Mouse (Mus musculus): ENCODE data around the gene Plxnb3. TPM values are rescaled to one million over a fixed set of nuclear protein-coding genes. Genes with fewer than 3 reads are reported as not detected.

Plxnb3 gene
- polyA plus RNA-seq, 1 experiment from 2014 or later, result 0.17 TPM

- H3K9ac ChIP-seq, result peak overlapping the region; percentile 82
- H3K4me2 ChIP-seq, result peak overlapping the region; percentile 75
- peak; percentile 46 for ATAC-seq
- H3K4me3 ChIP-seq, result peak overlapping the region; percentile 71
- peaks cover 37% of the 10 kb centered on the region for H3K36me3 ChIP-seq
- H3K27me3 ChIP-seq (replicated peaks), result peaks cover 7% of the 10 kb centered on the region
- 4% methylated on average over 22 of the region's 22 CpGs for WGBS (ENCODE audit: insufficient replicate concordance)
- H3K4me1 ChIP-seq, result peaks cover 31% of the 10 kb centered on the region
- H3K9me3 ChIP-seq (replicated peaks), result no peaks in the 10 kb centered on the region
- peak overlapping the region; percentile 93 for H3K27ac ChIP-seq
These were observed 30.3 kb downstream of the Plxnb3 start for GRCm38 (mm10) chrX:73787225-73787558.

GRCm38 (mm10) chrX:73788501-73788900 is 31.6 kb downstream of the Plxnb3 start:
- Histone ChIP-seq H3K4me1 (peaks cover 31% of the 10 kb centered on the region), H3K36me3 (peaks cover 34% of the 10 kb centered on the region), H3K4me2 (peak overlapping the region; percentile 75), H3K27ac (no peak overlapping the region), H3K9ac (peak overlapping the region; percentile 82), H3K9me3 (replicated peaks) (no peaks in the 10 kb centered on the region), H3K4me3 (peak overlapping the region; percentile 71), H3K27me3 (replicated peaks) (peaks cover 10% of the 10 kb centered on the region)
- ATAC-seq, result no peak
- 77% methylated on average over 1 of the region's 1 CpGs for WGBS (ENCODE audit: insufficient replicate concordance)

DNA sequence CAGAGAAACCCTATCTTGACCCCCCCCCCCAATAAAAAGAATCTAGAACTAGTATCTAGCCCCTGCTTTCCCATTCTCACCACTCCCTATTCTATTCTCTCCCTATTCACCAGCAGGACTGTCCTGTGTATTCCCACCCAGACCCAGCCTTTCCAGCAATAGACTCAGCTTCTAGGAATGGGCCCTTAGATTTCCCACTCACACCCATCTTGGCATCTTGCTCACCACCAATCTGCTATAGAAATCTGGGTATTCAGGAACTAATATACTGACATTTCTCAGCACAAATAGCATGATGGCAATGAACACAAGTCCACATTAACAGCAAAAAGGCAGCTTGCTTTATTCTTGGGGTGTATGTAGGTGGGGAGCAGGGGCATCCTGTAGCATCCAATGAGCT is 36.1 kb downstream of the Plxnb3 start:
- Histone ChIP-seq H3K9ac (no peak overlapping the region), H3K27ac (no peak overlapping the region), H3K4me3 (no peak overlapping the region), H3K4me2 (no peak overlapping the region), H3K4me1 (peaks cover 10% of the 10 kb centered on the region), H3K9me3 (replicated peaks) (no peaks in the 10 kb centered on the region), H3K27me3 (replicated peaks) (peaks cover 17% of the 10 kb centered on the region), H3K36me3 (peaks cover 34% of the 10 kb centered on the region)
- no peak for ATAC-seq

GRCm38 (mm10) chrX:73793505-73793904 is 36.6 kb downstream of the Plxnb3 start:
- peaks cover 17% of the 10 kb centered on the region for H3K27me3 ChIP-seq (replicated peaks)
- no peak overlapping the region for H3K9ac ChIP-seq
- H3K9me3 ChIP-seq (replicated peaks), result no peaks in the 10 kb centered on the region
- no peak overlapping the region for H3K4me3 ChIP-seq
- H3K36me3 ChIP-seq, result peaks cover 33% of the 10 kb centered on the region
- H3K4me1 ChIP-seq, result peaks cover 5% of the 10 kb centered on the region
- WGBS (ENCODE audit: insufficient replicate concordance), result no CpG with 5 or more reads among the region's 1 CpGs
- no peak overlapping the region for H3K27ac ChIP-seq
- no peak overlapping the region for H3K4me2 ChIP-seq
- ATAC-seq, result no peak

DNA sequence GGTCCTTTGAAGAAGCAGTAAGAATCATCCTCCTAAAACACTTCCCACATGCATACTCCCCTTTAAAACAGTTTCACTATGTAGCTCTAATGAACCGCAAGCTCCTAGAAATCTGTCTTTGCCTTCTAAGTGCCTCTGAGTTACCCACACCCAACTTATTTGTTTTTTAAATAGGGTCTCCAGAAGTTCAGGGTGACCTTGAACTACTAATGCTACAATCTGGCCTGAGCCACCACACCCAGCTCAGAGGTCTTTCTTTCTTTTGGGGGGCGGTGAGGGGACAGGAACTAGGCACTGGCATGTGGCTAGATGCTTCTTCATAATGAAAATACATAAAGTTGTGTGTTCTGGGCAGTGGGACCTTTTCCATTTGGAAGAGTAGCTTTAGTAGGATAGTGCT is 40.6 kb downstream of the Plxnb3 start:
- Histone ChIP-seq H3K27ac (no peak overlapping the region), H3K4me1 (no peaks in the 10 kb centered on the region), H3K4me2 (no peak overlapping the region), H3K9me3 (replicated peaks) (no peaks in the 10 kb centered on the region), H3K9ac (no peak overlapping the region), H3K27me3 (replicated peaks) (peaks cover 39% of the 10 kb centered on the region), H3K36me3 (no peaks in the 10 kb centered on the region), H3K4me3 (no peak overlapping the region)
- 78% methylated on average over 2 of the region's 2 CpGs for WGBS (ENCODE audit: insufficient replicate concordance)
- ATAC-seq, result no peak

DNA sequence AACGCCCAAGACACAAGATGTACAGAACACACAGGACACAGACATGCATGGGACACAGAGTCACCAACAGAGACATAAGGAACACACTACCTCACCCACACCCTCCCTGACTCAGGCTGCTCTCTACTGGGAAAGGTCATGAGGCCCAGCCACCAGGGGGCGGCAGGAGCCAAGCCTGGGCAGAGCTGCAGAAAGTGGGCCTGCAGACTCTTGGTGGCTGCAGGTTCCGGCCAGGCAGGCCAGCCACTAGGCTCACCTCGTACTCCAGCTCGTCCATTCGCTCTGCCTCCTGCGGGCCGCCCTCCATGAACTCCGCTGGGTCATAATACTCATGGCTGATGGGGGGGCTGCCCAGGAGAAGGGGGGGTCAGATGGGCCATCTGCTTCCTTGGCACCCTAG is 41.6 kb downstream of the Plxnb3 start:
- 22% methylated on average over 8 of the region's 9 CpGs for WGBS (ENCODE audit: insufficient replicate concordance)
- peaks cover 37% of the 10 kb centered on the region for H3K27me3 ChIP-seq (replicated peaks)
- H3K36me3 ChIP-seq, result no peaks in the 10 kb centered on the region
- H3K4me3 ChIP-seq, result no peak overlapping the region
- peak; percentile 78 for ATAC-seq
- no peak overlapping the region for H3K27ac ChIP-seq
- no peak overlapping the region for H3K9ac ChIP-seq
- H3K4me1 ChIP-seq, result no peaks in the 10 kb centered on the region
- no peak overlapping the region for H3K4me2 ChIP-seq
- H3K9me3 ChIP-seq (replicated peaks), result no peaks in the 10 kb centered on the region

DNA sequence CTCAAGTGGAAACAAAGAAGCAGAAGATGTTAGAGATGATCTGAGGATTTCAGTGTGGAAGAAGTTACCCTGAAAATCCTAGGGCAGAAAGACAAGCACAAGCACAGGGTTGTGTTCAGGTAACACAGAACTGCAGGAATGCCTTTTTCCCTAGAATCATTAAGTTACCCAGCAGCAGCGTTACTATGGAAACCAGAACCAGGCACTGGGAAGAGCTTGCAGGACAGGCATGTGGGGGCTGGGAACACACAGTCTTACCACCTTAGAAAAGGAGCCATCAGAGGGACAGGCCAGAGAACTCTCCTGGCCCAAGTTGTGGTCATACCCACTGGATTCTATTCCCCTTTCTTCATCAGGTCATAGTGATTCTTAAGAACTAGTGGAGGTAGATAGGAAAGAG is 48.9 kb downstream of the Plxnb3 start:
- H3K9ac ChIP-seq, result no peak overlapping the region
- no peak overlapping the region for H3K4me2 ChIP-seq
- H3K4me1 ChIP-seq, result no peaks in the 10 kb centered on the region
- H3K4me3 ChIP-seq, result no peak overlapping the region
- no peak overlapping the region for H3K27ac ChIP-seq
- no peak for ATAC-seq
- no peaks in the 10 kb centered on the region for H3K9me3 ChIP-seq (replicated peaks)
- H3K27me3 ChIP-seq (replicated peaks), result peaks cover 4% of the 10 kb centered on the region
- no peaks in the 10 kb centered on the region for H3K36me3 ChIP-seq
- WGBS (ENCODE audit: insufficient replicate concordance), result 42% methylated on average over 1 of the region's 1 CpGs

GRCm38 (mm10) chrX:73815072-73815471 is 58.2 kb downstream of the Plxnb3 start:
- ATAC-seq, result no peak
- H3K4me1 ChIP-seq, result 0 out of 2 replicates have a peak, but pooled peaks cover 6% of the 10 kb centered on the region

DNA sequence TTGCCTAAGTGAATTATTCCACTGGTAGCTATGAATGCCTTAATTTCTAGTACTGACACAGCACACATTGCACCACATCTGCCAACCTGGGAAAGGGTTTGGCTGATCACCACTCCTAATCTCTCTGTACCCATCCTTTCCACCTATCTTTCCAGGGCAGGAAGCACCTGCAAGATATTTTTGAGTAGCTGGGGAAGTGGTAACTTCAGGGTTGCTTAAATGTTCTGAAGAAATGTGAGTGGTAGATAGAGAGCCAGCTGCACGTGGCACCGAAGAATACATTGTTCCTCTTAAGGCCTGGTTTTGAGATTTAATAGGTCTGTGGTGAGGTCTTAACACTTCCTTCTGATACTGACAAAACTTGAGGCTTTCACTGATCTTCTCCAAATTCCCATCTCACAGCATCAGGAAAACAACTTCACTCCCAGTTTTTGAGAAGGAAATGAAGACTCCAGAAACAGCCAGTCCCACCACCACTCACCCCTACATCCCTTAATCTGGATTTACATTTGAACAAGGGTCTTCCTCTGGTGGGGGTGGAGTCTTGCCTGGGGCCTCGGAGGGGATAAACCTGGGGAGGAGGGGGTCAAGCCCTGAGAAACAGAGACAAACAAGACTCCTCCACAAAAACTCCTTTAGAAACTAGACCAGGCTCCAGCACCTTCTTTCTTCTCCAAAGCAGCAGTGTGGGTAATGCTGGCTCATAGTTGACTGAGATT is 59.9 kb downstream of the Plxnb3 start:
- H3K4me1 ChIP-seq, result 0 out of 2 replicates have a peak, but pooled peaks cover 6% of the 10 kb centered on the region
- H3K4me2 ChIP-seq, result no peak overlapping the region
- 13% methylated on average over 3 of the region's 3 CpGs for WGBS (ENCODE audit: insufficient replicate concordance)
- peaks cover 38% of the 10 kb centered on the region for H3K27me3 ChIP-seq (replicated peaks)
- H3K4me3 ChIP-seq, result no peak overlapping the region
- no peak for ATAC-seq
- H3K36me3 ChIP-seq, result no peaks in the 10 kb centered on the region
- no peak overlapping the region for H3K9ac ChIP-seq
- H3K9me3 ChIP-seq (replicated peaks), result no peaks in the 10 kb centered on the region
- no peak overlapping the region for H3K27ac ChIP-seq

More at GRCm38 (mm10) chrX:73815072-73815471, 58.2 kb downstream of the Plxnb3 start:
- Histone ChIP-seq H3K27me3 (replicated peaks) (peaks cover 36% of the 10 kb centered on the region; the same call in 1 of the 2 replicates), H3K27ac (no peak overlapping the region), H3K9me3 (replicated peaks) (no peaks in the 10 kb centered on the region), H3K36me3 (no peaks in the 10 kb centered on the region), H3K9ac (no peak overlapping the region), H3K4me3 (no peak overlapping the region), H3K4me2 (peak overlapping the region; percentile 38)
- WGBS (ENCODE audit: insufficient replicate concordance), result 15% methylated on average over 14 of the region's 14 CpGs

Other genes starting within 250 kb of the Plxnb3 start
- gene Dusp9, start 117.7 kb upstream of the Plxnb3 start, polyA plus RNA-seq (2016; fragmentation: Nextera tagmentation; extraction: Ambion mirVana), result 55.2 and 56.5 TPM in 2 replicates
- gene Pnck, start 97.0 kb upstream of the Plxnb3 start, polyA plus RNA-seq (2016; fragmentation: Nextera tagmentation; extraction: Ambion mirVana), result 1.2 and 1.4 TPM in 2 replicates
- gene Slc6a8, start 83.9 kb upstream of the Plxnb3 start, polyA plus RNA-seq (2016; fragmentation: Nextera tagmentation; extraction: Ambion mirVana), result 1.3 and 1.8 TPM in 2 replicates
- gene Bcap31, start 40.9 kb upstream of the Plxnb3 start, polyA plus RNA-seq (2016; fragmentation: Nextera tagmentation; extraction: Ambion mirVana), result 173 and 175 TPM in 2 replicates
- 9.9 and 10.6 TPM in 2 replicates for gene Abcd1, start 40.5 kb upstream of the Plxnb3 start, polyA plus RNA-seq (2016; fragmentation: Nextera tagmentation; extraction: Ambion mirVana)
- 0.89 and 1.2 TPM in 2 replicates for gene Srpk3, start 17.3 kb downstream of the Plxnb3 start, polyA plus RNA-seq (2016; fragmentation: Nextera tagmentation; extraction: Ambion mirVana)
- gene Idh3g, start 29.8 kb downstream of the Plxnb3 start, polyA plus RNA-seq (2016; fragmentation: Nextera tagmentation; extraction: Ambion mirVana), result 141 TPM in 2 replicates
- gene Ssr4, start 29.9 kb downstream of the Plxnb3 start, polyA plus RNA-seq (2016; fragmentation: Nextera tagmentation; extraction: Ambion mirVana), result 162 and 173 TPM in 2 replicates
- 0.14 and 0.25 TPM in 2 replicates for gene Pdzd4, start 67.9 kb downstream of the Plxnb3 start, polyA plus RNA-seq (2016; fragmentation: Nextera tagmentation; extraction: Ambion mirVana)
- 0.08 and 0.13 TPM in 2 replicates for gene Avpr2, start 135.0 kb downstream of the Plxnb3 start, polyA plus RNA-seq (2016; fragmentation: Nextera tagmentation; extraction: Ambion mirVana)
- 0.11 and 0.38 TPM in 2 replicates for gene L1cam, start 139.0 kb downstream of the Plxnb3 start, polyA plus RNA-seq (2016; fragmentation: Nextera tagmentation; extraction: Ambion mirVana)
- gene Arhgap4, start 164.8 kb downstream of the Plxnb3 start, polyA plus RNA-seq (2016; fragmentation: Nextera tagmentation; extraction: Ambion mirVana), result 7.1 and 8.6 TPM in 2 replicates
- 140 and 148 TPM in 2 replicates for gene Naa10, start 164.9 kb downstream of the Plxnb3 start, polyA plus RNA-seq (2016; fragmentation: Nextera tagmentation; extraction: Ambion mirVana)
- gene Renbp, start 173.8 kb downstream of the Plxnb3 start, polyA plus RNA-seq (2016; fragmentation: Nextera tagmentation; extraction: Ambion mirVana), result 21.2 and 22.9 TPM in 2 replicates
- 51.8 and 59.7 TPM in 2 replicates for gene Hcfc1, start 209.3 kb downstream of the Plxnb3 start, polyA plus RNA-seq (2016; fragmentation: Nextera tagmentation; extraction: Ambion mirVana)

Data from liver, embryonic 12.5 days (tissue).